ENCODE assay signal across 20 mouse cellular contexts in genomic region chr16:9902680-9903463, GRCm38 (mm10).
DNase-seq lines count a peak whose midpoint lies in the region; ATAC-seq lines count a peak whose summit lies in the region.
"Had no signal": no experiment of that assay in that cellular context is flagged by ENCODE, and none has a peak within 500 bp of the region (broad histone marks: within the 10 kb centered on the region; RNA-seq: fewer than 3 reads in every experiment).

No protein-coding gene starts in this region.

- intact Hi-C loops in left cerebral cortex, postnatal 10 days (cut with DNase I), result no loop called here

- 86% methylated on average over 5 of the region's 5 CpGs for WGBS in neural tube, embryonic 15.5 days

- H3K9ac ChIP-seq in neural tube, embryonic 15.5 days (replicated peaks), result no peak overlapping the region
- H3K9ac ChIP-seq: forebrain, embryonic 12.5 days; heart, embryonic 13.5 days had no signal

- H3K36me3 ChIP-seq in neural tube, embryonic 15.5 days, result no peaks in the 10 kb centered on the region
- H3K36me3 ChIP-seq: forebrain, embryonic 12.5 days; G1E; heart, embryonic 13.5 days had no signal

- DNase-seq in cerebellum, postnatal 4 days (ENCODE audit: low spot score in 2 of 2), result no peak
- peak; percentile 42 for DNase-seq in left cerebral cortex, adult 11 months (ENCODE audit: low spot score)
- no peak for DNase-seq in left cerebral cortex, postnatal 10 days (ENCODE audit: extremely low spot score in 1 of 2, low spot score in 2 of 2)
- DNase-seq in cerebellum, adult 9-10 months, result peak; percentile 97
- peak; percentile 53 to 63 for DNase-seq in left cerebral cortex, adult 9 months (ENCODE audit: low spot score in 2 of 2)
- DNase-seq in urinary bladder, adult 2 months (ENCODE audit: low spot score), result no peak
- DNase-seq: adrenal gland, postnatal 36 days; heart, postnatal 36 days; kidney, adult 18-20 months; kidney, postnatal 14 days; lung, adult 18-20 months; spleen, adult 18-20 months; thymus, adult 2 months had no signal

- peak; percentile 91 for ATAC-seq in cerebellum, adult (ENCODE audit: insufficient number of reproducible peaks, low FRiP score, low TSS enrichment)
- ATAC-seq in neural tube, embryonic 15.5 days (ENCODE audit: low FRiP score), result no peak
- ATAC-seq: CD4-positive, CD25-positive, alpha-beta regulatory T cell, adult 4 months; hindbrain, postnatal 0 days had no signal

- no peak overlapping the region for H3K4me3 ChIP-seq in neural tube, embryonic 15.5 days (replicated peaks)
- H3K4me3 ChIP-seq: forebrain, embryonic 12.5 days; heart, embryonic 13.5 days had no signal

- no peaks in the 10 kb centered on the region for H3K9me3 ChIP-seq in neural tube, embryonic 15.5 days (replicated peaks)
- H3K9me3 ChIP-seq: forebrain, embryonic 12.5 days; G1E; heart, embryonic 13.5 days had no signal

- no peaks in the 10 kb centered on the region for H3K4me1 ChIP-seq in neural tube, embryonic 15.5 days
- H3K4me1 ChIP-seq: forebrain, embryonic 12.5 days; heart, embryonic 13.5 days had no signal

- H3K4me2 ChIP-seq in neural tube, embryonic 15.5 days, result no peak overlapping the region
- H3K4me2 ChIP-seq: forebrain, embryonic 12.5 days; heart, embryonic 13.5 days had no signal

- H3K27me3 ChIP-seq in neural tube, embryonic 15.5 days (replicated peaks), result no peaks in the 10 kb centered on the region
- H3K27me3 ChIP-seq: forebrain, embryonic 12.5 days; heart, embryonic 13.5 days had no signal

- H3K27ac ChIP-seq in neural tube, embryonic 15.5 days (replicated peaks), result no peak overlapping the region
- H3K27ac ChIP-seq: forebrain, embryonic 12.5 days; heart, embryonic 13.5 days; hindbrain, postnatal 0 days had no signal

Comparison
In these comparisons a context has a peak if more than half of its experiments do, and no peak if none do; other contexts are left out.
1. DNase-seq: peak in left cerebral cortex, adult 11 months (single experiment), cerebellum, adult 9-10 months (single experiment) and left cerebral cortex, adult 9 months (2 of 2); none in cerebellum, postnatal 4 days (0 of 2), left cerebral cortex, postnatal 10 days (0 of 2) and urinary bladder, adult 2 months (single experiment).